Mouse (Mus musculus) small intestine, adult 2 months (tissue): ENCODE measurements at regions not wholly inside any gene's neighbourhood (a gene's known extent, or its start where the extent isn't known, plus 50 kb on each side); places are given as distances from the start of the nearest gene placed in this dataset.

ENCODE experiments used
- CTCF ChIP-seq: fragments of 200-500 bp; IDR thresholded peaks from 2 replicates; pipeline ENCODE4 v1.5.1; 2012; ENCODE audit warnings: low read depth, mild to moderate bottlenecking, control low read depth, inconsistent platforms, low read length, moderate library complexity, mixed read lengths; ENCODE audit not compliant: insufficient replicate concordance, insufficient read length; ENCODE audit errors: extremely low read depth
- POLR2A ChIP-seq: fragments of 200-500 bp; IDR thresholded peaks from 2 replicates; pipeline ENCODE4 v1.6.1; 2012; ENCODE audit warnings: low read depth, mild to moderate bottlenecking, control low read depth, inconsistent platforms, low read length, moderate library complexity

GRCm38 (mm10) chr13:92914631-92915030 lies 70.1 kb downstream of the Mtx3 start:
- TF ChIP-seq POLR2A (no peak), CTCF (no peak)
